Mouse (Mus musculus): ENCODE measurements around the gene Olfr1513.

- no peak for TF ChIP-seq CTCF (IDR thresholded peaks at IDR 0.05; ENCODE audit: low read depth)
- no peak for TF ChIP-seq EP300 (IDR thresholded peaks at IDR 0.05; ENCODE audit: low read depth)
Measured at GRCm38 (mm10) chr14:52310906-52311305, 45.3 kb downstream of the Olfr1513 start.

Measured in liver, embryonic 14.5 days (tissue).